Mouse (Mus musculus): ENCODE results near the gene Cabp7. TPM values are rescaled to one million over a fixed set of nuclear protein-coding genes. Genes with fewer than 3 reads are reported as not detected.
A peak's percentile ranks its signal among the peaks of the same experiment; 100 is the strongest.

The Cabp7 gene
- total RNA-seq, 2 experiments from 2014 or later: 4.5 to 5.5 TPM

DNA sequence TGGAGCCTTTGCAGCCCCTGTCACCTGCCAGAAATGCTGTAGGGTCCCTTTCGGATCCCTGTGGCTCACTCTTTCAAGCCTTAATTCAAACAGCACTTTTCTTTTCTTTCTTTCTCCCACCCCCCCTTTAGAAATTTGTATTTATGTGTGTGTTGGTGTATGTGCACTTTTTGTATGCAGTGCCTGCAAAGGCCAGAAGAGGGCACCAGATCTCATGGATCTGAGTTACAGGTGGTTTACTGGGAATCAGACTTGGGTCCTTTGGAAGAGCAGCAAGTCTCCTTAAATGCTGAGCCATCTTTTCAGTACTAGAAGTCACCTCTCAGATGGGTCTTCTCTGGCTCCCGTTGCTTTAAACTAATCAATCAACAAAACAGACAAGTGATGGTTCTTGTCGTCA is 7.5 kb upstream of the Cabp7 start:
- no peak for DNase-seq (ENCODE audit: extremely low spot score in 1 of 2, low spot score in 2 of 2)
- intact Hi-C loops (cut with DNase I): no loop called here

DNA sequence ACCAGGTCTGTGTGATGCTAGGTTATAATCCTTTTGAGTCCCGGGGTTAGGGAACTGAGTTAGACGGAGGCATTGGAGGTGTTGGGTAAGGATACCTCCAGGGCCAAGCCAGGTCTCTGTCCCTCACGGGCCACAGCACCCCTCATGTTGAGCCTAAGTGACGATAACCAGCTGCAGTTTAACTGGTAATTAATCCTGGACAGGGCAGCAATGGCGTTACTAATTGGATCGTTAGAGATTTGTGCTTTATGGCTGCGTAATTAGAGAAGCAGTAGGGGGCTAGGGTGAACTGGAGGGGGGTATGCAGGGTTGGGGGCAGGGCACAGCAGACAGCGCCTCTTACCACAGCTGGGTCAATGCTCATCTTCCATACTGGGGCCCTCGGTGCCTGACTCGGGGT is 6.3 kb upstream of the Cabp7 start:
- intact Hi-C loops (cut with DNase I): no loop called here
- no peak for DNase-seq (ENCODE audit: extremely low spot score in 1 of 2, low spot score in 2 of 2)

DNA sequence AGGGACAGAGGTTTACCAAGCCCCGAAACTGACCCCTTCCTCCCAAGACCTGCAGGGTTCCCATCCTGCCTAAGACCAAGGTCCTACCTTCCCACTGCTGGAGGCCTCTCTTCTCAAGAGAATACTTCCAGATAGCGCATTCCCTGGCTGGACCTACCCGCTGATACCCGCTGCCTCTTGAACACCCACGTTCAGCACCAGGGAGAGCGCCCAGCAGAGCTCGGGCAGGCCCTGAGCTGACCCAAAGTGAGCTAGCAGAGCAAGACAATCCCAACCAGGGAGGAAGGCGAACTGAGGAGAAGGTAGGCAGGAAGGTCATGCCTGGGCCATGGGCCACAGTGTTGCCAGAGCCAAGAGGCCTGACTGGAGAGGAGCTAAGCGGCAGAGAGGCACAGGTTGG is 3.7 kb upstream of the Cabp7 start:
- DNase-seq (ENCODE audit: extremely low spot score in 1 of 2, low spot score in 2 of 2): peak in 1 of 2 experiments; percentile 70

DNA sequence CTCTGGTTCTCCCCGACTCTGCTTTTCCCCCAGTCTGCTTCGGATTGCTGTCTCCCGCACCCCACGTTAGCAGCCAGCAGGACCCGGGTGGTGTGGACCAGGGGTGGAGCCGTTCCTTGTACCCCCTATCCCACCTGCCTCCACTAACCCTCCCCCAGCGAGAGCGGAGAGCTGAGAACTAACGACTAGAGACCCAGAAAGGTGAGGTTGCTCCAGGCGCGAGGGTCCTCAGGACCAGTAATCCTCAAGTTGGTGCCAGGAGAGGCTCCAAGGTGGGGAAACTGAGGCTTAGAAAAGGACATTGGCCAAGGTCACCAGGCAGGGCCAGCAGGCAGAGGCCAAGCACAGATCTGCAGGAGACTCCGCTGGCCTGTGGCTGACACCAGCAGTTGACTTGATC is 707 bp upstream of the Cabp7 start:
- intact Hi-C loops (cut with DNase I): loop anchor here (5.0 kb wide), 1 partner anchor 65 kb away; no protein-coding TSS in a partner anchor
- no peak for DNase-seq (ENCODE audit: extremely low spot score in 1 of 2, low spot score in 2 of 2)

More for the DNA sequence above, 3.7 kb upstream of the Cabp7 start:
- intact Hi-C loops (cut with DNase I): no loop called here

DNA sequence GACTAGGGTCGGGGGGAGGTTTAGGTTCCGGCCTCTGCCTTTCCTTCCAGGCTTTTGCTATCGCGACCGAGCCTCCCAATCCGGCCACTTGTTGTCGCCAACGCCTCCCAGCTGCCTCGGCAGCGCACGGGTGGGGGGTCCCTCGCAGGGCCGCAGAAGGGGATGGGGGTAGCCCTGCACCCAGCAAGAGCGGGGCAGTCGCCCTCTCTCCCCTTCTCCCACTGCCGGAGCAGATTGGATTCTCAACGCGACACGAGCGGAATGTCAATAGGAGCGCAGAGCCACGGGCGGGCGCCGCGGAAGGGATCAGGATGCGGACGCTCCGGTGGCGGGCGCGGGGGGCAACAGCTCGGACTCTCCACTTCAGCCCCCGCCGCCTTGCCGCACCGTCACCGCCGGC is 609 bp downstream of the Cabp7 start:
- DNase-seq (ENCODE audit: extremely low spot score in 1 of 2, low spot score in 2 of 2): no peak
- intact Hi-C loops (cut with DNase I): loop anchor here (5.0 kb wide), 1 partner anchor 66 kb away; no protein-coding TSS in a partner anchor

DNA sequence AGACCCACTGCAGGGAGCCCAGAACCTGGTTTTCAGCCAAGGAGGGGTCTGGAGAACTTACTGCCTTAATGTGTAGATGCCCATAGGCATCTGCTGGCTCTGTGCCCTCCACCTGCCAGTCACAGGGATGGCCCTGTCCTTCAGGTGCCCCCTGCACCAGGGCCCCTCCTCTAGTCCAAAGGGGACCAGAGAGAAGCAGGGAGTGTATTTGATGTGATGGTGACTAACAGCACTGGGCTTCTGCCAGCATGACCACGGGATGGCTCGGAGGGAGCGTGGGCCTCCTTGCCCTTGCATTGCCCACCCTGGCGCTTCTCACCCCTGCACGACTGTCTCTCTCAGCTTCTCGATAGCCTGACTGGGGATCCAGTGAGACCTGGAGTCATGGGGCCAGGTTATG is 1.9 kb downstream of the Cabp7 start:
- intact Hi-C loops (cut with DNase I): loop anchor here (5.0 kb wide), 1 partner anchor 68 kb away; no protein-coding TSS in a partner anchor
- no peak for DNase-seq (ENCODE audit: extremely low spot score in 1 of 2, low spot score in 2 of 2)

DNA sequence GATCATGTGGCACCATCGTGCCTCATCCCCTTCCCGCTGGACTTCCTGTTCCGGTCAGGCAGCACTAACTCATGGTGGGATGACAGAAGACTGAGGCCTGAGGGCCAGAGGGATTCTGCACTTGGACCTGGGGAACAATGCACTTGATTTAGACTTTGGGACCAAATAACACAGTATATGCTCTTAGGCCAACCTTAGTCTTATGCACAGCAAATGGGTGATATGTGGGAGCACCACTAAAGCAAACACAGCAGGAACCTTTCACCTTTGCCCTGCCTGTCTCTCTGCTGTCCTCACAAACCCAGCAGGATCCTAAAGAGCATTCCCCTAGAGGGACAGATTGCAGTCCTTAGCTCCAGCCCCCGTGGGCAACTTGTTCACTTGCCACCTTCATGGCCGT is 5.8 kb downstream of the Cabp7 start:
- no peak for DNase-seq (ENCODE audit: extremely low spot score in 1 of 2, low spot score in 2 of 2)
- intact Hi-C loops (cut with DNase I): no loop called here

DNA sequence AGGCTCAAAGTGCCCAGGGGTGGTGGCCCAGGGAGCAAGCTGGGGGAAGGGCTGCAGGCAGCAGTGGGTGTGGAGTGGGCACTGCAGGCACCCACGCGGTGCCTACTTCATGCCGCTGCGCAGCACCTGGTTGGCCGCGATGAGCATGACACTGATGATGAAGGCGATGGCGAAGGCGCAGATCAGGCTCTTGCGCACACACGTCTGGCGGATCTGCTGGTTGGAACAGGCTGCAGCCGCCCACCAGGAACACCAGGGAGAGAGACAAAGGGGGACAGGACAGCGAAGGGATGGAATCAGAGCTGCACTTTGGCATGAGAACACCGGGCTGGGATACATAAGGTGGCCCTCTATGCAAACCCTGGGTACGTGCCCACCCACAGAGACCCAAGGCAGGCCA is 7.9 kb downstream of the Cabp7 start:
- intact Hi-C loops (cut with DNase I): no loop called here
- DNase-seq (ENCODE audit: extremely low spot score in 1 of 2, low spot score in 2 of 2): no peak

DNA sequence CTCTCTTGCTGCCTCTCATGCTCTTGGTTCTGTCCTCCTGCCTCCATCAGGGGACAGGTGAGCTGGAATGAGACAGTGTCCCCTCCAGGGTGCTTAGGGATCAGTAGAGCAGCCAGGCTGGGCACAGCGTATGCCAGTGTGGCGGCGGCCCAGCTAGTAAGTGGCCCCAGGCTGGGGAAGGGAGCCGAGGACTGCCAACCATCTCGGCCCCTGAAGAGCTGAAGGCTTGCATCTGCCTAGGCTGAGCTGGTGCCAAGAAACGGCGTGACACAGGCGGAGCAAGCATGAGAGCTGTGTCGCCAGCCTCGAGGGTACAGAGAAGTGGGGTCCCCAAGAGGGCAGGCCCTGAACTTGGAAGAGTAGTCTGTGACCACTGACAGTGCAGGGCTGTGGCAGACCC is 8.9 kb downstream of the Cabp7 start:
- no peak for DNase-seq (ENCODE audit: extremely low spot score in 1 of 2, low spot score in 2 of 2)
- intact Hi-C loops (cut with DNase I): no loop called here

DNA sequence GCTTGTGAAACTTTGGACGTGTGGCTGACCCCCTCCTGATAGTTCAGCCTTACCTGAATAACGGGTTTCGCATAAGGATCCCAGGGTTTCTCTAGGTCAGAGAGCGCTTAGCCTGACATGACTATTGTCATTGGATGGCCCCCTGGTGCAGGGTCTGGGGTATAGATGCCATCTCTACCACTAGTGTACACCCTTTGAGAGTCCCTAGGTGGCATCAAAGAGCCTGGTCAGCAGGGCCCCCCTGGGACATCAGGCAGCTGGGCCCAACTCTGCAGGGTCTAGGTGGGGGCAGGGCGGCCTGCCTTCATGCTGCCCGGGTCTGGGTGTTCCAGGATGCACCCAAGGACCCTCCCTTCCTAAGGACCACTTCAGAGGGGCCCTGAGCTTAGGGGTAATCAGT is 10.2 kb downstream of the Cabp7 start:
- intact Hi-C loops (cut with DNase I): no loop called here
- no peak for DNase-seq (ENCODE audit: extremely low spot score in 1 of 2, low spot score in 2 of 2)

DNA sequence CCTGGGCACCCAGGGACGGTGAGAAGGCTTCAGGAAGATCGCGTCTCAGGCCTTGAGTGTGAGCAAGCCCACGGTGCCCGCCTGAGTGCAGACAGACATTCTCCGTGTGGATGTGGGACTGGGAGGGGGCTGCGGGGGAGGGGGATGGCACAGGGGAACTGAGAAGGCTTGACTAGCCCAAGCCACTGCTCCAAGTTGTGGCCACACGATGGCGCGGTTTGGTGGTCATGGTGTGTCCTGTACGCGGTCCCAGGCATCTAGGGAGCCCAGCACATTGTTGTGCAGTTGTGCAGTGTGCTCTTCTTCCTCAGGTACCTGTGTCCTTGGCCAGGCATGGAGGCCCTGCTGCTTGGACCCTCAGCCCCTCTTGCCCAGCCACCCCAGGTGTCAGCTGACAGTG is 12.4 kb downstream of the Cabp7 start:
- no peak for DNase-seq (ENCODE audit: extremely low spot score in 1 of 2, low spot score in 2 of 2)
- intact Hi-C loops (cut with DNase I): no loop called here

DNA sequence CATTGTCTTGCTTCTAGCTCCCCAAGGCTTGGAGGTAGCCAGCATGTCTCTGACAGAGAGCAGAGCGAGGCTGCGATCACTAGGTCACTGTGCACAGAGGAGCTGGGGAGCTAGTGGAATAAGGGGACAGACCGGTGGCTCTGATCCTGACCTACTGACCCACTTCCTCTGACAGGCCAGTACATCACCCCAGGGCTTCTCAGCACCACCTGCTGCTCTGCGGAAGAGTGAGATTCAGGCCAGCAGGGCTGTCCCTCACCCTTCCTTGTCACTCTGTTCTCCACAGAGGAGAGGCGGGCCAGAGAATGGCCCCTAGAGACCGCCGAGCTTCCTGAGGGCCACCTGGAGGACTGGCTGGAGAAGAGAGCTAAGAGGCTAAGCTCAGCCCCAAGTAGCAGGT is 14.8 kb downstream of the Cabp7 start:
- DNase-seq (ENCODE audit: extremely low spot score in 1 of 2, low spot score in 2 of 2): no peak
- intact Hi-C loops (cut with DNase I): no loop called here

DNA sequence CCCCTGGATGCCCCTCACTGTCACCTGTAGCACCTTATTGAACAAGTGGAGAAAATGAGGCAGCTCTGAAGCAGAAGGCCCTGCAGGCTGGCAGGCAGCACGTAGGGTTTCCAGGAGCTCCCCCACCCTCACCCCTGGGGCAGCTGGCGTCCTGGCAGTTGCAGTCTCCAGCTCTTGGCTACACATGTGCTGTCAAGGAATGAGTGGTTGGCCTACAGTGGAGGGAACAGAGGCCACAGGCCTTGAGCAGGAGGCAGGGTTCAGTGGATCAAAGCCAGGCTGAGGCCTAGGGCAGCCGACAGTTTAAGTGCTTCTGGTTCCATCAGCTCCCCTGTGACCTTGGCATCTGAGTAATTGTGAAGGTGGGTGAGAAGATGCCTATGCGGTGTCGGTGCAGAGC is 15.7 kb downstream of the Cabp7 start:
- DNase-seq (ENCODE audit: extremely low spot score in 1 of 2, low spot score in 2 of 2): no peak
- intact Hi-C loops (cut with DNase I): no loop called here

DNA sequence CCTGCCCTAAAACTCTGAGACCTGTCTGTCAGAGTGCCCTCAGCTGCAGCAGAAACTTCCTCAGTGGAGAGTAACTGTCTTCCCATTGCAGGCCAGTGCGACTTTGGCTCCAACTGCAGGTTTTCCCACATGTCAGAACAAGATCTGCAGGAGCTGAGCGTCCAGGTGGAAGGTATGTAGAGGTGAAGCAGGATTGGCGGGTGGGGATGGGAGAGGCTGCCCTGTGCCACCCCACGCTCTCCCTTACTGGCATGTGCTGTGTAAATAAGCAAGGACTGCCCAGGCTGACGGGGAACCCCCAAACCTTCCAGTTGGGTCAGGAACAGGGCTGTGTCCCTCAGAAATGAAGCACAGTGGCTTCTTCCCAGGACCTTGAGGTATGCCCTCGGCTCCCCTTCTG is 16.5 kb downstream of the Cabp7 start:
- intact Hi-C loops (cut with DNase I): no loop called here

DNA sequence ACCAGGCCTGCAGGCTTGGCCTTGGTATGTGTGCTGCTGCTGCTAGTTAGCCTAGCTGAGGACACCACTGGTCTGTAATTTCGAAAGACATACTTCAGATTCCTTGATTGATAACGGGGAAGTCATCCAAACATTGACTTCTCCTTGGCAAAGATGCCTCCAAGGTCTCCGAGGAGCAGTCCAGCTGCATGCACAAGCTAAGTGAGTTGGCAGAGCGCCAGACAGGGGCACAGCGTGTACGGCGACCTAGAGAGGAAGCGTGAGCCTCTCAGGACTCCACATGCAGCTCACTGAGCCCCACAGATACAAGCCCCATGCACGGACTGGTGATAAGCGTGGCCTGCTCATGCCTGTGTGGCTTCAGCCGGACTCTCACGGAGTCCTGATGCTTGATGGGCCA is 17.0 kb downstream of the Cabp7 start:
- intact Hi-C loops (cut with DNase I): no loop called here
- peak in 1 of 2 experiments; percentile 75 for DNase-seq (ENCODE audit: extremely low spot score in 1 of 2, low spot score in 2 of 2)

More for the DNA sequence above, 16.5 kb downstream of the Cabp7 start:
- DNase-seq (ENCODE audit: extremely low spot score in 1 of 2, low spot score in 2 of 2): no peak

DNA sequence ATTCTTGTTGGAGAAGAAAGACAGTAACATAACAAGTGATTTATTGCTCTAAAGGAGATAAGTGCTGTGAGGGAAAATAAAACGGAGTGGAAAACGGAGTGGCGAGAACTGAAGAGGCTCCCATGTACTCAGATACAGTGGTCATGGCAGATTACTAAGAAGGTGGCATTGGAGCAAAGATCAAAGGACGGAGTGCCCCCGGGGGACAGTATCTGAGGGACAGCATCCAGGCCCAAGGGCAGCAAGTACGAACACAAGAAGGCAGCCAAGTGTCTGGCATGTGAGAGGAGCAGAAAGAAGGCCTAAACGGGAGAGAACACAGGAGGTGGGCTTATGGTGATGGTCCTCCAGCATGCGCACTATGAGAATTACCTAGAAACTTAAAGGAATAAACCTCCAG is 24.9 kb downstream of the Cabp7 start:
- DNase-seq (ENCODE audit: extremely low spot score in 1 of 2, low spot score in 2 of 2): no peak
- intact Hi-C loops (cut with DNase I): no loop called here

DNA sequence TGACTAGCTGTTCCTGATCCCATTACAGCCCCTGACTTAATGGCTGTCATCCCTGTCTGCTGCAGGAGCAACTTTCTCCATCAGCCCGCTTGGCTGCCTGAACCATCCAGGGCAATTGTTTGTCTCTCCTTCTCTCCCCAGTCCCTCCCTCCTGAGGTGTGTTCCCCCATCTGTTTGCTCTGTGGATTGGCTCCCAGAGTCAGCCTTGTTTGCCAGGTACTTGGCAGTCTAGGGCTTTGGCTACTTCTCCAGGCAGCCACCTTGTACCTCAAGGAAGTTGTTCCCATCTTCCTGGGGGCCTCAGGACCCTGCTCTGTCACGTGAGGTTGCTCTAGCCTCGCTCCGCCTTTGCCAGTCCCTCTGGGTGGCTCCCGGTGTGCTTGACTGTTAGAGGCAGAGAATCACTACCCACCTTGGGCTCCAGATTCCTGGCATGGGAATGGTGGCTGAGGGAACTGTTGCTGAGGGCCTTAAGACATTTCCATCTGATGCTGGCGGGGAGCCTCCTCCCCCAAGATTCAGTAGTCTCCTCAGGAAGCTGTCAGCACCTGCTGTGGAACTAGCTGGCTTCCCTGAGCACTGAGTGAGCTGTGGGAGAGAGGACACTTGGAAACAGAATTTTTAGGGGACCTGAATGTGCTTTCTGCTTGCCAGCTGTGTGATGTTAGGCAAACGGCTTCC is 25.5 kb downstream of the Cabp7 start:
- intact Hi-C loops (cut with DNase I): no loop called here
- no peak for DNase-seq (ENCODE audit: extremely low spot score in 1 of 2, low spot score in 2 of 2)

DNA sequence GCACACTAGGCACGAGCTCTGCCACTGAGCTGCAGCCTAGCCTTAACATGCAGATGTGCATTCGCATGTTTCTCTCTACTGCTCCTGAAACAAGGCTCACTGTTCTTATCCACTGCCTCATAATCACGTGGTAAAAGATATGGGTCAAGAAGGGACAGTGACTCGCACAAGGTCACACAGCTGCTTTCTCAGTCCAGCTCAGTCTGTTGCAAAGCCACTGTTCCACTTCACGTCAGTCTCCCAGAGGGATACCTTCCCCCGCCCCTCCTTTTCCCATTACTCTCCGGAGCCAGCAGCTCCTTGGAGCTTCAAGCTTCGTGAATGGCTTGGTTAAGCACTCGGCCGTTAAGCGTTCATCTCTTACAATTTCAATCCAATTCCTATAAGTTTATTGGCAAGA is 26.2 kb downstream of the Cabp7 start:
- intact Hi-C loops (cut with DNase I): no loop called here
- no peak for DNase-seq (ENCODE audit: extremely low spot score in 1 of 2, low spot score in 2 of 2)

DNA sequence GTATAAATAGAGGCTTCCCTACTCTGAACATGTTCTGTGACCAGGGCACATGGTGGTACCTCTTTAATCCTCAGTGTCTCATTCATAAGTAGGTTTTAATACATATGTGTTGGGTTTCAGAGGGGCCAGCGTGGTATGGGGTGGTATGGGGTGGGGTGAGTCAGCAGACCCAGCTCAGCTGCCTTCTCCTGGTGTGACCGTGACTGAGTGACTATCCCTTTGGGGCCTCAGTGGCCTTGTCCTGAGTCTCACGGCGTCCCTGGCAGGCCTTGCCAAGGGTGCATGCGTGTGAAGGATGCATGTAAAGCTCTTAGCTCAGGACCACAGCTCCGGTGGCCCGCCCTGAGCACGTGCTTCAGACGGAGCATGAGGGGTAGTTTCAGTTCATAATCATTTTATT is 26.6 kb downstream of the Cabp7 start:
- DNase-seq (ENCODE audit: extremely low spot score in 1 of 2, low spot score in 2 of 2): no peak
- intact Hi-C loops (cut with DNase I): no loop called here

DNA sequence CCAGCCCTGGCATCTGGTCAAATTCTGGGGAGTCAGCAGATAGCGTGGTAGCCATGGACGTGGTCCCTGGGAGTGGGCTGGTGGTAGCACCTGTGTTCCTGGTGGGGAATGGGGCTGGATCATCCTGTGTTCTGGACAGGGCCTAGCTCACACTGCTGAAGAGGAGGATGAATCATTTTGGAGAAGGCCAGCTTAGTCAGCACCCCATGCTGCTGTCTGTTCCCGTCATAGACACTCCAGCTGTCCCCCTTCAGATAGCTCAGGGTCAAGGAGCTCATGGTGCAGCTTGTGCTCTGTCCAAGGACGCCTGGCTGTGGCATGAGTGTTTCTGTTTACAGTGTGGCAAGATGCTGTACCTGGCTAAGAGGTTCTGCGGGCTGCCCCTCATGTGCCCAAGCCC is 28.0 kb downstream of the Cabp7 start:
- intact Hi-C loops (cut with DNase I): no loop called here
- DNase-seq (ENCODE audit: extremely low spot score in 1 of 2, low spot score in 2 of 2): no peak

DNA sequence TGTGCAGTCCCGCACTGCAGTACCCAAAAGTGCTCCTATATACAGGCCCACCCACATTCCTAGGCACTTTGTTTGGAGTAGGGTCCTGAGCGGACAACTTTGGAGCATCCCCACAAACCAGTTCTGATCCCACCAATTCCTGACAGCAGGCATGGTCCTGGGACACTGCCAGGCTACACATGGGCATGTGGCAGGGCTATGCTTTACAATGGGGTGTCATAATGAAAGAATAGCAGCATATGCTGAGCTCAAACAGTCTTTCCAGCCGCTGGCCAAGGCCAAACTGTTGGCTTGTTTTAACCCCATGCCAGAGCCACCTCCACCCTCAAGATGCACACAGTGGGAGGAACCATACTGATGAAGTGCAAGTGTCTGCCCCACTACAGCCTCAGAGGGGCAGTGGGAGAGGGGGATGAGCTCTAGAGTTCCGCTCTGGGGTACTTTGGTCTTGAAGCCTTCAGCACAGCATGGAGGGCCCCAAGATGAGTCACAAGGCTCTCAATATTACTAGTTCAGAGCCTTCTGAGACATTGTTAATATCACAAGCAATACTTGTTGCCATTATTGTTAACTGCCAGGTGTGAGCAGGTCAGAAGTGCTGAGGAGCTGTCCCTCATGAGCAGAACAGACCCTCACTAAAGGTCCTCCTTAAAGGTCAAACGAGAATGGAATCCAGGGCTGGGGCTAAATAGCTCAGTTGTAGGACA is 29.9 kb downstream of the Cabp7 start:
- DNase-seq (ENCODE audit: extremely low spot score in 1 of 2, low spot score in 2 of 2): no peak

More for the DNA sequence above, 29.9 kb downstream of the Cabp7 start:
- intact Hi-C loops (cut with DNase I): no loop called here
